Mouse (Mus musculus): Measurements from ENCODE around the gene Smco3. TPM values are rescaled to one million over a fixed set of nuclear protein-coding genes. Genes with fewer than 3 reads are reported as not detected.
"Not testable (repeated sequence)": the region's sequence is repeated elsewhere in the genome, so short reads cannot be mapped to it uniquely, and the experiment has no call there.

The Smco3 gene
- polyA plus RNA-seq, 1 experiment from 2014 or later = 0.35 TPM

DNA sequence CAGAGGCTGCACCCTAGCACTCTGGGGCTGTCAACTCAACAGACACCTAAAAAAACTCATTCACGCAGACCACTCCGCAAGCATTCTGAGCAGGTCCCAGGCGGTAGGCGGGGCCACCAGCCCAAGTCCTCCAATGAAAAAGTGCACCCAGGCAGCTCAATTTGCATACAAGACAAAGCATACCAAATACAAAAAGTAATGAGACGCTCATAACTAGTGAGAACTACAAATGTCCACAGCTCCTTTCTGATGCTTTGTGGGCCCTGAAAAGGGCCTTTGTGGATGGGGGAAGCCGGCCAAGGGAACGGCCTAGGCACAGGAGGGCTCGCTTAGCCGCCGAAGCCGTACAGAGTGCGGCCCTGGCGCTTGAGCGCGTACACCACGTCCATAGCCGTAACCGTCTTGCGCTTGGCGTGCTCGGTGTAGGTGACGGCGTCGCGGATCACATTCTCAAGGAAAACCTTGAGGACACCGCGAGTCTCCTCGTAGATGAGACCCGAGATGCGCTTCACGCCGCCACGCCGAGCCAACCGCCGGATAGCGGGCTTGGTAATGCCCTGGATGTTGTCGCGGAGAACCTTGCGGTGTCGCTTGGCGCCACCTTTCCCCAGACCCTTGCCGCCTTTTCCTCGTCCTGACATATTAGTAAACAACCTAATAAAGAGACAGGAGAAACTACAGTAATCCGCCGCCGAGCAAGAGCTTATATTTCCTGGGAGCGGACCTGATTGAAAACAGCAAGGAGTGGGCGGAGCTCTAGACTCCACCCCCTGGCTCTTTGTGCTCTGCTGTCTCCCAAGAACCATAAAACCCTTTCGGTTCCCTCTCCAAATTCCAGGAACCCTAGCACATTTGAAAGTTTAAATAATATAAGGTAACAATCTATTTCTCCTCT is 31.3 kb downstream of the Smco3 start, which contains the start of gene Hist4h4:
Hist4h4 (minus strand) TSS at position 677 of the 895 bp plus-strand sequence.
- ATAC-seq = peak; percentile 79
- under 1% methylated on average over 50 of the region's 50 CpGs for WGBS

DNA sequence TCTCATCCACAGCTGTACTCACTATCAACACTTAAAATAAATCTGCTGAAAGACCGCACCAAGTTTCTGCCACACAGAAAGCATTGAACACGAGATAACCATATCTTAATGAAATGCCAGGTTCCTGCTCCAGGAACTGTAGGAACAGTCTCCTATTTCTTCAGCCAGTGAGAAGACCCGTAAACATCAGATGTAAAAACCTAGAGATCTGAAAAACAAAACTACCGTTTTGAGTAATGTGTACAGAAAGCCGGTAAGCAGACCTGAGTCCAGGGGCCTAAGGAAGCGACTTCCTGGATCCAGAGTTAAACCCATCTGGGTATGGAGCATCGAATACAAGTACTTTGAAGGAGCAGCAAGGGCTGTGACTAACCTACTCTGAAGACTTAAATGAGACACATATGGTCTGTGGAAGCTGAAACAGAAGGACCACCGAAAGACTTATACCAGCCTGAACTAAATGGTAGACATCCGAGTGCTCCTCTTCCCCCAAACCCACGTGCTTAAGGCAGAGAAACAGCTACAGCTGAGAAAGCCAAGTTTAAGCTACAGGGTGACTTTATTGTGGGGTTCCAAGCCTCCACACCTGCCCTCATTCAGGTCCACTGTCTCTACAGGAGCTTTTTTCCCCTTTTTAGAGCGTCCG is 32.0 kb downstream of the Smco3 start:
- ATAC-seq = no peak; the same call in 1 of the 2 replicates
- H3K4me2 ChIP-seq (replicated peaks) = peak overlapping the region; percentile 76
- H3K4me1 ChIP-seq (replicated peaks) = peaks cover 20% of the 10 kb centered on the region
- H3K36me3 ChIP-seq = no peaks in the 10 kb centered on the region
- peak overlapping the region; percentile 92 for H3K9ac ChIP-seq (replicated peaks)
- peak overlapping the region; percentile 100 for H3K27ac ChIP-seq
- H3K27me3 ChIP-seq = no peaks in the 10 kb centered on the region
- no peaks in the 10 kb centered on the region for H3K9me3 ChIP-seq
- H3K4me3 ChIP-seq (replicated peaks) = peak overlapping the region; percentile 69
- WGBS = 24% methylated on average over 12 of the region's 12 CpGs

More for the DNA sequence above, 31.3 kb downstream of the Smco3 start, which contains the start of gene Hist4h4:
- Histone ChIP-seq H3K4me3 (replicated peaks) (peak within 1 kb of the TSS; percentile 69), H3K27ac (peak within 1 kb of the TSS; percentile 100), H3K9me3 (no peaks in the 10 kb centered on the region), H3K4me2 (replicated peaks) (peak within 1 kb of the TSS; percentile 76), H3K9ac (replicated peaks) (peak within 1 kb of the TSS; percentile 92), H3K36me3 (no peaks in the 10 kb centered on the region), H3K4me1 (replicated peaks) (peaks cover 25% of the 10 kb centered on the region), H3K27me3 (no peaks in the 10 kb centered on the region)

DNA sequence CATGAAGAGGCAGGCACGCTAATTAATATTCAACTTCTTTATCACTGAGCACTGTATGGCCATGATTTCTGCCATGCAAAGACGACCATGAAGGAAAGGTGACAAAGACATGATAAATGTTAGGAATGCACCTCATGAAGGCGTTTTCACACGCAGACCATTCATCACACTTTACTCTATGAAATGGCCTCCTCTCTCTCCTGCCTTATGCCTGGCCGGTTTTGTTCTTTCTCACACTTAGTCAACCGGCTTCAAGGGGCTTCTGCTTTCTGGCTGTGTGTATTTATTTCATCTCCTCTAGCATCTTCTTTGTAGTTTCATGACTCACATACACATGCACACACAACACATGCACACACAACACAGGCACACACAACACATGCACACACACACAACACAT is 34.0 kb downstream of the Smco3 start:
- no peak overlapping the region for H3K4me2 ChIP-seq (replicated peaks)
- no peak for ATAC-seq
- H3K9ac ChIP-seq (replicated peaks) = no peak overlapping the region
- H3K36me3 ChIP-seq = no peaks in the 10 kb centered on the region
- no peaks in the 10 kb centered on the region for H3K9me3 ChIP-seq
- 86% methylated on average over 6 of the region's 6 CpGs for WGBS
- no peak overlapping the region for H3K27ac ChIP-seq
- peaks cover 16% of the 10 kb centered on the region for H3K4me1 ChIP-seq (replicated peaks)
- no peak overlapping the region for H3K4me3 ChIP-seq (replicated peaks)
- H3K27me3 ChIP-seq = no peaks in the 10 kb centered on the region

DNA sequence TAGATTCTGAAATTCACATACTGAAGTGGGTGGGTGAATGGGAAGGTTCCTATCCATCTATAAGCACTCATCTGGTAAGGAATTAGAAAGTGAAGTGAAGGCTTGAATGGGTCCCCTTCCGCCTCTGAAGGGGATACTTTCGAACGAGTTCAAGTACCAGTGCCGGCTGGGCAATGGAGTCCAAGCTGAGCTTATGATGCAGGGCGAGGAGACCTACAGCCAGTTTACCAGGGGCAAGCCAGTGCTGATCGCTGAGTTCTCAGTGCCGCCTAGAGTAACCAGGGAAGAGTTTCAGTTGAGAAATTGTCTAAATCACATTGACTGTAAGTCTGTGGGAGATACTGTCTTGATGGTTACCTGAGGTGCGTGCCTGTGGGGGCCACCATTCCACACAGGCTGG is 34.5 kb downstream of the Smco3 start:
- no peaks in the 10 kb centered on the region for H3K27me3 ChIP-seq
- H3K9ac ChIP-seq (replicated peaks) = no peak overlapping the region
- no peaks in the 10 kb centered on the region for H3K36me3 ChIP-seq
- H3K9me3 ChIP-seq = no peaks in the 10 kb centered on the region
- no peak overlapping the region for H3K4me2 ChIP-seq (replicated peaks)
- ATAC-seq = no peak
- no peak overlapping the region for H3K27ac ChIP-seq
- H3K4me1 ChIP-seq (replicated peaks) = peaks cover 16% of the 10 kb centered on the region
- 93% methylated on average over 8 of the region's 8 CpGs for WGBS
- H3K4me3 ChIP-seq (replicated peaks) = no peak overlapping the region

DNA sequence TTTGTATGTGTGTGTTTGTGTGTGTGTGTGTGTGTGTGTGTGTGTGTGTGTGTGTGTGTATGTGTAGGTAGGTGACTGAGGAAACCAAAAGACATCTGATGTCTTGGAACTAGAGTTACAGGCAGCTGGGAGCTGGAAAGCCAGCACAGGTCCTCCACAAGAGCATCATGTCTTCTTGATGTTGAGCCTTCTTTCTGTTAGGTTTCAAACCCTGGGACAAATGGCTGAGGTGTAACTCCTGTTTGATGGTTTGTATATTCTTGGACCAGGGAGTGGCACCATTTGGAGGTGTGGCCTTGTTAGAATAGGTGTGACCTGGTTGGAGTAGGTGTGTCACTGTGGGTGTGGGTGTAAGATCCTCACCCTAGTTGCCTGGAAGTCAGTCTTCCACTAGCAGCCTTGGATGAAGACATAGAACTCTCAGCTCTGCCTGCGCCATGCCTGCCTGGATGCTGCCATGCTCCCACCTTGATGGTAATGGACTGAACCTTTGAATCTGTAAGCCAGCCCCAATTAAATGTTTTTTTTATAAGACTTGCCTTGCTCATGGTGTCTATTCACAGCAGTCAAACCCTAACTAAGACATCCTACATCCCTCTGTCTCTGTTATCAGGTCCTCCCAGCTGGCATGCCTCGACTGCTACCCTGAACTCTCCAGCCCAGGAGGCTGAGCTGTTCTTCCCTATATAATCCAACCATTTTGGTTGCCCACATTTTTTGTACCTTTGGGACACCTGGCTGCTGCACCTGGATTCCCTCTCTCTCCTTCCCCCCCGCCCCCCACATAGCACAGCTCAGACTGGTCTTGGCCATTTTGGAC is 37.2 kb downstream of the Smco3 start:
- not testable (repeated sequence) for H3K36me3 ChIP-seq; H3K4me3 ChIP-seq (replicated peaks); H3K9ac ChIP-seq (replicated peaks); H3K4me2 ChIP-seq (replicated peaks); H3K9me3 ChIP-seq; H3K27me3 ChIP-seq; ATAC-seq; H3K27ac ChIP-seq
- 86% methylated on average over 3 of the region's 3 CpGs for WGBS
- H3K4me1 ChIP-seq (replicated peaks) = peaks cover 12% of the 10 kb centered on the region

DNA sequence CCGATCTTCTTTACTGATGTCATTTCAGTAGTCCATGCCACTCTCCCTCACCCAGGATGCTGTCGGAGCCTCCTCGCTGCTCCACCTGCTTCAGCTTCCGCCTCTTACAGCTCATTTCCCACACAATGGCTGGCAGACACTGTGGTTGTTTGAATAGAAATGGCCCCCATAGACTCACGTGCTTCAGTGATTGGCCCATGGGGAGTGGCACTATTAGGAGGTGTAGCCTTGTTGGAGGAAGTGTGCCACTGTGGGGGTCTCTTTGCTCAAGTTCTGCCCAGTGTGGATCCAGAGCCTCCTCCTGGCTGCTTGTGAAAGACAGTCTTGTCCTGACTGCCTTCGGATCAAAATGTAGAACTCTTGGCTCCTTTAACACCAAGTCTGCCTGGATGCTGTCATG is 39.4 kb downstream of the Smco3 start:
- Histone ChIP-seq H3K9me3 (no peaks in the 10 kb centered on the region), H3K9ac (replicated peaks) (no peak overlapping the region), H3K27ac (no peak overlapping the region), H3K4me1 (replicated peaks) (peaks cover 8% of the 10 kb centered on the region), H3K4me2 (replicated peaks) (no peak overlapping the region), H3K4me3 (replicated peaks) (no peak overlapping the region), H3K27me3 (0 out of 2 replicates have a peak, but pooled peaks cover 2% of the 10 kb centered on the region), H3K36me3 (no peaks in the 10 kb centered on the region)
- 63% methylated on average over 6 of the region's 6 CpGs for WGBS
- ATAC-seq = 0 out of 2 replicates have a peak, but pooled peaks have one; percentile 34

DNA sequence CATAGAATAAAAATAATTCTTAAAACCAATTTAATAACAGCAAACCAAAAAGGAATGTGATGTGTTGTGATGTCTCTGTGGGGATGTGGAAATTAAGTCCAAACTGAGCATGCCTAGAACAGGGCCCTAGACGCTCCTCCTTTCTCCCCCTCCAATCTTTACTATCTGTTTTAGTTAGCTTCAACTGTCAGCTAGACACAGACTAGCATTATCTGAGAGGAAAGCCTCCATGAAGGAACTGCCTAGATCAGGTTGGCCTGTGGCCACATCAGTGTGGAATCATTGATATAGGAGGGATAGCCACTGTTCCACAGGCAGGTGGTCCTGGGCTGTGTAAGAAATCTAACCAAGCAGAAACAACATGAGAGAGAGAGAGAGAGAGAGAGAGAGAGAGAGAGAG is 40.1 kb downstream of the Smco3 start:
- H3K36me3 ChIP-seq = no peaks in the 10 kb centered on the region
- 60% methylated on average over 1 of the region's 1 CpGs for WGBS
- no peak overlapping the region for H3K27ac ChIP-seq
- H3K4me1 ChIP-seq (replicated peaks) = peaks cover 8% of the 10 kb centered on the region
- ATAC-seq = no peak
- 0 out of 2 replicates have a peak, but pooled peaks cover 2% of the 10 kb centered on the region for H3K27me3 ChIP-seq
- H3K4me3 ChIP-seq (replicated peaks) = no peak overlapping the region
- H3K4me2 ChIP-seq (replicated peaks) = no peak overlapping the region
- no peak overlapping the region for H3K9ac ChIP-seq (replicated peaks)
- H3K9me3 ChIP-seq = no peaks in the 10 kb centered on the region

DNA sequence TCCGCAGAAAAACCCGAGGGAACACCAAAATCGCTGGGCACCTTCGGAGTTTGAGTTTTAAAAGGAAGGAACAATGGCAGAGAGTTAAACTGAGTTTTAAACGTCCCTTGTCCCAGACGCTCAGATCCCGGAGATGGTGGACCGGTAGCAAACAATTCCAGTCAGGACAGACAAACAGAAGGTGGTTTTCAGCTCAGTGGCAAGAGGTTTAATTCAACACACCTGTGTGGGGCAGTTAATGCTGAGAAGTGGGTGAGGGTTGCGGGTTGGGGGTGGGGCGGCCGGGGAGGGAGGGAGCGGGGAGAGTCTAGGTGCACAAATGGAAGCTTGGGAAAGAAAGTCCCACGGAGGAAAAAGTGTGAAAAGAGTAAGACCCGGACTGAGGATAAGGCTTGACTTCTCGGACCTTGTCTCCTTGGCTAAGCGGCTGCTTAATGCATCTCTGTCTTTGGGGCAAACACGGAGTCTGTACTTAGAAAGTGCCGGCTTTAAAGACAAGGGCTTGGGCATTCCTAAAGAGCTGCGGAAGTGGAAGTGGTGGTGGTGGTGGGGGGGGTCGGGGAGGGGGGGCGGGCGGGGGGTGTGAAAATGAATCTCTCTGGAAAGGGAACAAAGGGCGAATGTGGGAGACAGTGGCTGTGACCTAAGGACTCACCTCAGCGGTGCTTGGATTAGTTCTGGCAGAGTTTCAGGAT is 41.3 kb downstream of the Smco3 start:
- Histone ChIP-seq H3K4me1 (replicated peaks) (peaks cover 8% of the 10 kb centered on the region), H3K27ac (no peak overlapping the region), H3K4me3 (replicated peaks) (peak overlapping the region; percentile 37), H3K36me3 (no peaks in the 10 kb centered on the region), H3K9me3 (no peaks in the 10 kb centered on the region), H3K9ac (replicated peaks) (peak overlapping the region; percentile 48), H3K4me2 (replicated peaks) (peak overlapping the region; percentile 62), H3K27me3 (0 out of 2 replicates have a peak, but pooled peaks cover 2% of the 10 kb centered on the region)
- WGBS = 1% methylated on average over 24 of the region's 24 CpGs
- peak; percentile 57 for ATAC-seq

DNA sequence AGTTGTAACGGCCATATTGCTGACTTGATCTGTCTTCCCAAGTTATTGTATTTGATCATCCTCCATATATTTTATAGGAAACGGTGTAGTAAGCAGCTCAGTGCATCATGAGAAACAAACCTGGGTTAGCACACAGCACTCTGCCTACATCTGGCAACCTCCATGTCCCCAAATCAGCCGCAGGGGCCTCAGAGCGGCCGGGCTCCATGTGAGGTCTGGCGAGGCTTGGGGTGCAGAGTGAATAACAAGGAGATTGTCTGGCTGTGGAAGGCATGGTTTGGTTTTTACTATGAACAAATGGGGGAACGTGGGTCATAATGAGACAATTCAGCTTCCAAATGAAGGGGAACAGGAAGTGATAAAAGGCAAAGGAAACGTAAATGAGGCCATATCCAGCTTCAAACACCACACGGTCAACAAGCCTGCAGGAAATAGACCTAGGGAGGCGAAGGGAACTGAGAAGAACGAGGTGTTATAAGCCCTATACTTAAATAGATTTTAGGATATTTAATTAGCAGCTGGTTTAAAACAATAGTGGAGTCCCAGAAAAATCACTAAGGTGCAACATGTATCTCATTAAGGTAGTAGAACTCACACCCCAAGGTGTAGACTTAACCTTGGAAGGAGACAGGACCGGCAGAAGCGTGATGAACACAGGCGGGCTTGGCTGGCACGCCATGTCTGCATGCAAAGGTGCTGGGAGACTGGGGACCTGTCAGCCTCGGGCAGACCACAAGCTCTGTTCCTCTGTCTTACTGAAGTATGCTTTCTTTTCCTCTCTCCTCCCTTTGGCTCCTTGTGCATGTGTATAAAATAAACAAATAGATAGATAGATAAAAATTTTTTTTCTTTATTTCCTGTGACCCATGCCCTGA is 42.1 kb downstream of the Smco3 start:
- WGBS = 30% methylated on average over 16 of the region's 16 CpGs
- ATAC-seq = 0 out of 2 replicates have a peak, but pooled peaks have one; percentile 49

DNA sequence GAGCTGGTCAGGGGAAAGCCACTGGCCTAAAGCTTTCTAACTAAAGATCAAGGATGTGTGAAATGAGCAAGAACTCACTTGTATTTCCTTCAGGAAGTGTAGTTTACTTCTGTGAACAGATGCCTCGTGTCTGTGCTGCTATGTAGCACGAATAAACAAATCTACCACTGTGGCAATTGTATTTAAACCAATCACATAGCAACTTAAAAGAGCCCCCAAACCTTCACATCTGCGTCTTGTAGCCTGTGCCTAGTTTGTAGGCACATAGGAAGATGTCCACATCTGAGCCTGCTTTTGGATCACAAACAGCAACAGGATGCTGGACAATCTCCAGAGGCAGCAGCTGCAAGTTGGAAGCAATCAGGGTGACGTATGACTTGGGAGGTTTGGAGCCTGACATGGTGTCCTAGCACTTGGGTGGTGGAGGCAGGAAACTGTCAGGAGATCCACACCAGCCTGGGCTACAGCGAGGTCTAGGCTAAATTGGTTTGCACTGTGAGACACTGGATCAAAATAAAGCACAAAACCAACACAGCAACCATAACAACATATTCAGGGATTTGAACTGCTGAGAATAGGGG is 45.8 kb downstream of the Smco3 start:
- Histone ChIP-seq H3K4me1 (replicated peaks) (peaks cover 8% of the 10 kb centered on the region), H3K4me2 (replicated peaks) (no peak overlapping the region), H3K9me3 (no peaks in the 10 kb centered on the region), H3K27ac (no peak overlapping the region), H3K9ac (replicated peaks) (no peak overlapping the region), H3K4me3 (replicated peaks) (no peak overlapping the region), H3K27me3 (0 out of 2 replicates have a peak, but pooled peaks cover 2% of the 10 kb centered on the region), H3K36me3 (no peaks in the 10 kb centered on the region)
- ATAC-seq = no peak
- WGBS = 80% methylated on average over 5 of the region's 5 CpGs

More for the DNA sequence above, 42.1 kb downstream of the Smco3 start:
- Histone ChIP-seq H3K27me3 (0 out of 2 replicates have a peak, but pooled peaks cover 2% of the 10 kb centered on the region), H3K4me3 (replicated peaks) (peak overlapping the region; percentile 37), H3K36me3 (no peaks in the 10 kb centered on the region), H3K9ac (replicated peaks) (no peak overlapping the region), H3K27ac (no peak overlapping the region), H3K4me2 (replicated peaks) (peak overlapping the region; percentile 62), H3K9me3 (no peaks in the 10 kb centered on the region), H3K4me1 (replicated peaks) (peaks cover 8% of the 10 kb centered on the region)

Measured in midbrain, embryonic 13.5 days (tissue).